Mouse (Mus musculus) A20 (cell line): ENCODE results near the gene Hhipl1.

Experiments
- DNase-seq: peaks from one replicate; pipeline ENCODE4 v3.0.0-alpha.2; 2011; ENCODE audit warnings: low read depth, low spot score

The Hhipl1 gene

GRCm38 (mm10) chr12:108305812-108306794 lies at the start of gene Hhipl1:
Gene Hhipl1 (plus strand): TSS chr12:108306270.
- no peak for DNase-seq

- DNase-seq, result no peak
Observed at GRCm38 (mm10) chr12:108256734-108257133, 49.3 kb upstream of the Hhipl1 start.

- DNase-seq, result no peak
Observed at GRCm38 (mm10) chr12:108259322-108260049, 46.6 kb upstream of the Hhipl1 start.

- no peak for DNase-seq
Observed at GRCm38 (mm10) chr12:108260950-108261349, 45.1 kb upstream of the Hhipl1 start.

- DNase-seq, result no peak
Observed at GRCm38 (mm10) chr12:108264918-108265317, 41.2 kb upstream of the Hhipl1 start.

- DNase-seq, result no peak
Observed at GRCm38 (mm10) chr12:108265831-108266619, 40.0 kb upstream of the Hhipl1 start.

- DNase-seq, result no peak
Observed at GRCm38 (mm10) chr12:108267653-108268052, 38.4 kb upstream of the Hhipl1 start.

GRCm38 (mm10) chr12:108268970-108269369 lies 37.1 kb upstream of the Hhipl1 start:
- DNase-seq, result no peak

GRCm38 (mm10) chr12:108269699-108270098 lies 36.4 kb upstream of the Hhipl1 start:
- DNase-seq, result no peak

- no peak for DNase-seq
Observed at GRCm38 (mm10) chr12:108270240-108270919, 35.7 kb upstream of the Hhipl1 start.

GRCm38 (mm10) chr12:108271351-108272142 lies 34.5 kb upstream of the Hhipl1 start:
- DNase-seq, result no peak

- no peak for DNase-seq
Observed at GRCm38 (mm10) chr12:108272143-108272635, 33.9 kb upstream of the Hhipl1 start.

GRCm38 (mm10) chr12:108273466-108274312 lies 32.4 kb upstream of the Hhipl1 start:
- DNase-seq, result no peak

GRCm38 (mm10) chr12:108274313-108274595 lies 31.8 kb upstream of the Hhipl1 start:
- no peak for DNase-seq

GRCm38 (mm10) chr12:108274661-108275507 lies 31.2 kb upstream of the Hhipl1 start, which contains the start of gene Ccdc85c:
Gene Ccdc85c (minus strand): TSS chr12:108275425.
- DNase-seq, result no peak

- no peak for DNase-seq
Observed at GRCm38 (mm10) chr12:108275508-108275890, 30.6 kb upstream of the Hhipl1 start.

- DNase-seq, result no peak
Observed at GRCm38 (mm10) chr12:108275920-108276822, 29.9 kb upstream of the Hhipl1 start.
